Mouse (Mus musculus): Measurements from ENCODE around the gene Thra. TPM values are rescaled to one million over a fixed set of nuclear protein-coding genes. Genes with fewer than 3 reads are reported as not detected.
"Not testable (repeated sequence)": the region's sequence is repeated elsewhere in the genome, so short reads cannot be mapped to it uniquely, and the experiment has no call there.

Gene Thra
- polyA plus RNA-seq, 1 experiment from 2014 or later: 11.6 TPM

- peaks cover 44% of the 10 kb centered on the region for H3K36me3 ChIP-seq
- no peak overlapping the region for H3K4me3 ChIP-seq
- no peak overlapping the region for H3K27ac ChIP-seq
- no peaks in the 10 kb centered on the region for H3K27me3 ChIP-seq (ENCODE audit: low read depth, poor library complexity, severe bottlenecking)
- peaks cover 19% of the 10 kb centered on the region for H3K4me1 ChIP-seq
- WGBS: 94% methylated on average over 15 of the region's 15 CpGs
- DNase-seq (ENCODE audit: low spot score): no peak
- no peaks in the 10 kb centered on the region for H3K9me3 ChIP-seq (replicated peaks)
Observed at GRCm38 (mm10) chr11:98725926-98726506, 14.4 kb upstream of the Thra start.

DNA sequence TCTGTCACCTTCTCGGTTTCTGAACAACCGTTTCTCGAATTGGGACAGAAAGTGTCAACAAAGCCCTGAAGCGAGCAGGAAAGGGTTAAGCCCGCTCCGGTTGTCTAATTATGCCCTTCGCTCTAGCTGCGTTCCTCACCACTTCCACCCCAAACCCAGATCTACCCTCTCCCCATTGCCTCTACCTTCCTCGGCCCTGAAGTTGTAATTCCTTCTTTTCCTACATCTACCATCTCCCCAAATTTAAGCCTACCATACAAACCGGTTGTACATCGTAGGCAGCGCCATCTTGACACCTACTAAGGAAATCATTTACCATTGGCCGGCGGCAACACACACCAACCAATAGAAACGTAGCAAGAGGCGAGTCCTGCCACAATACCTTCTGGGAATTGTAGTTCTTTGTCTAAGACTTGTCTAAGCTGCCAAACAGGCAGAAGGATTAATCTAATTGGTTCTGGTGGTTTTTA lies 11.3 kb upstream of the Thra start, which contains the start of gene Med24:
TSS of gene Med24 (minus strand) at position 317 of the 470 bp plus-strand sequence.
- WGBS: under 1% methylated on average over 16 of the region's 16 CpGs
- Histone ChIP-seq H3K27me3 (ENCODE audit: low read depth, poor library complexity, severe bottlenecking) (no peaks in the 10 kb centered on the region), H3K36me3 (peaks cover 37% of the 10 kb centered on the region), H3K9me3 (replicated peaks) (peaks cover 2% of the 10 kb centered on the region; the same call in 1 of the 2 replicates), H3K4me1 (peaks cover 6% of the 10 kb centered on the region), H3K4me3 (peak within 1 kb of the TSS; percentile 73), H3K27ac (peak within 1 kb of the TSS; percentile 88)
- DNase-seq (ENCODE audit: low spot score): peak; percentile 83

DNA sequence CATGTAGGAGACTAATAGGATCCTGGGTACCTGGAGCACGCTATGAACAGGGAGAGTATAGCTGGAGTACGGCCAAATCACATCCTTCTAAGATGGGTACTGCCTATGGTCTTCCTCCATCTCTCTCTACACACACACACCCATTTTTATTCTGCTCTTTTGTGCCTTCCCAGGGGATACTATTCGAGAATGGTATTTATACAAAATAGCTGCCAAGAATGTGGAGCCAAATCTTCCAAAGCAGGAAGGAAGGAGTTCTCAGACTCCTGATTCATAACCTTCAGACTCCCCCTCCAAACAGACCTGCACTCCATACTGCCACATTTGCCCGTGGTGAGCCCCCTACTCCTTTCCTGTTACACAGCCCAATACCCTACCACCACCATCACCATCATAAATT lies 9.7 kb upstream of the Thra start:
- H3K9me3 ChIP-seq (replicated peaks): peaks cover 4% of the 10 kb centered on the region; the same call in 1 of the 2 replicates
- no peak overlapping the region for H3K27ac ChIP-seq
- no peak overlapping the region for H3K4me3 ChIP-seq
- DNase-seq (ENCODE audit: low spot score): no peak
- H3K36me3 ChIP-seq: peaks cover 22% of the 10 kb centered on the region
- H3K27me3 ChIP-seq (ENCODE audit: low read depth, poor library complexity, severe bottlenecking): no peaks in the 10 kb centered on the region
- WGBS: 70% methylated on average over 4 of the region's 4 CpGs
- peaks cover 6% of the 10 kb centered on the region for H3K4me1 ChIP-seq

GRCm38 (mm10) chr11:98731134-98731533 lies 9.3 kb upstream of the Thra start:
- no peak for DNase-seq (ENCODE audit: low spot score)
- no peaks in the 10 kb centered on the region for H3K27me3 ChIP-seq (ENCODE audit: low read depth, poor library complexity, severe bottlenecking)
- H3K27ac ChIP-seq: no peak overlapping the region
- 68% methylated on average over 5 of the region's 5 CpGs for WGBS
- peaks cover 4% of the 10 kb centered on the region; the same call in 1 of the 2 replicates for H3K9me3 ChIP-seq (replicated peaks)
- H3K4me1 ChIP-seq: peaks cover 6% of the 10 kb centered on the region
- no peak overlapping the region for H3K4me3 ChIP-seq
- H3K36me3 ChIP-seq: peaks cover 18% of the 10 kb centered on the region

- Histone ChIP-seq H3K36me3 (no peaks in the 10 kb centered on the region), H3K27me3 (ENCODE audit: low read depth, poor library complexity, severe bottlenecking) (no peaks in the 10 kb centered on the region), H3K9me3 (replicated peaks) (peaks cover 4% of the 10 kb centered on the region; the same call in 1 of the 2 replicates), H3K4me1 (peaks cover 8% of the 10 kb centered on the region; the same call in 1 of the 2 replicates), H3K4me3 (no peak overlapping the region), H3K27ac (no peak overlapping the region)
- 80% methylated on average over 3 of the region's 3 CpGs for WGBS
- no peak for DNase-seq (ENCODE audit: low spot score)
Observed at GRCm38 (mm10) chr11:98734020-98734419, 6.4 kb upstream of the Thra start.

GRCm38 (mm10) chr11:98735111-98735510 lies 5.3 kb upstream of the Thra start:
- WGBS: 91% methylated on average over 4 of the region's 4 CpGs
- peaks cover 16% of the 10 kb centered on the region for H3K4me1 ChIP-seq

GRCm38 (mm10) chr11:98736176-98736575 lies 4.3 kb upstream of the Thra start:
- Histone ChIP-seq H3K36me3 (no peaks in the 10 kb centered on the region), H3K4me3 (no peak overlapping the region), H3K27me3 (ENCODE audit: low read depth, poor library complexity, severe bottlenecking) (no peaks in the 10 kb centered on the region), H3K4me1 (peaks cover 26% of the 10 kb centered on the region), H3K27ac (no peak overlapping the region), H3K9me3 (replicated peaks) (peaks cover 4% of the 10 kb centered on the region; the same call in 1 of the 2 replicates)
- no peak for DNase-seq (ENCODE audit: low spot score)
- 90% methylated on average over 1 of the region's 1 CpGs for WGBS

More at GRCm38 (mm10) chr11:98735111-98735510, 5.3 kb upstream of the Thra start:
- DNase-seq (ENCODE audit: low spot score): no peak
- H3K36me3 ChIP-seq: no peaks in the 10 kb centered on the region
- H3K9me3 ChIP-seq (replicated peaks): peaks cover 4% of the 10 kb centered on the region; the same call in 1 of the 2 replicates
- no peak overlapping the region for H3K27ac ChIP-seq
- H3K27me3 ChIP-seq (ENCODE audit: low read depth, poor library complexity, severe bottlenecking): no peaks in the 10 kb centered on the region
- H3K4me3 ChIP-seq: no peak overlapping the region

DNA sequence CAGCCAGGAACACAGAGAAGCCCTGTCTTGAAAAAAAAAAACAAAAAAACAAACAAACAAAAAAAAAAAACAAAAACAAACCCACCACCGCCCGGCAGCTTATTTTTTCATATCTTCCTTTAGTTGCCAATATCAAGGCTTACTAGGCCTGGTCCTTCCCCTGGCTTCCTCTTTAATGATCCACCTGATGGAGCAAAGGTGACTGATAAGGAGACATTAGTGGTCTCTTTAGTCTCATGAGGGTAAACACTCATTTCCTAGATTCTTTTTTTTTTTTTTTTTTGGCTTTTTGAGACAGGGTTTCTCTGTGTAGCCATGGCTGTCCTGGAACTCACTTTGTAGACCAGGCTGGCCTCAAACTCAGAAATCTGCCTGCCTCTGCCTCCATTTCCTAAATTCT lies 3.2 kb upstream of the Thra start:
- not testable (repeated sequence) for H3K27ac ChIP-seq; H3K27me3 ChIP-seq (ENCODE audit: low read depth, poor library complexity, severe bottlenecking); H3K4me3 ChIP-seq; DNase-seq (ENCODE audit: low spot score); H3K9me3 ChIP-seq (replicated peaks); H3K36me3 ChIP-seq
- 96% methylated on average over 2 of the region's 2 CpGs for WGBS
- H3K4me1 ChIP-seq: peaks cover 35% of the 10 kb centered on the region

DNA sequence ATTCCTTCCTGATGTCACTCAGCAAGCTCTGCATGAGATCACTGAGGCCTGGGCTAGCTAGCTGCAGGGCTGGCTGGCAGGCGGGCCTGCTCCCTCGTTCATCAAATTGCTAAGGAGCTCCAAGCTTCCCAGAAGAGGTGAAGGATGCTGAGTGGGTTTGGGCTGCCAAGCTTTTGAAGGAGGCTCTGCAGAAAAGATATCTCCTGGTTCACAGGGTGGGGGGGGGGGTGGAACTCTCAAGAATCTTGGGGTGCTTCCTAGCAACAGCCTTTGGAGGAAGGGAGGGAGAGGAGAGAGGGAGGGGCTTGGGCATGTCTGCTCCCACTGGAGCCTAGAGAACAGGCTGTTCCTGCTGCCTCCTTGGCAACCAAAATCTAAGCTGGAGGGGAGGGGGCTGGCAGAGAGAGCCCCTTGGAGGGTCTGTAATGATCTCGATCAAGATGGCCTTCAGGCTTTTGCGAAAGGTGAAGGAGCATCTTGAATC lies 2.0 kb upstream of the Thra start:
- DNase-seq (ENCODE audit: low spot score): no peak
- H3K36me3 ChIP-seq: no peaks in the 10 kb centered on the region
- peaks cover 4% of the 10 kb centered on the region; the same call in 1 of the 2 replicates for H3K9me3 ChIP-seq (replicated peaks)
- peak overlapping the region; percentile 50; the same call in 1 of the 2 replicates for H3K27ac ChIP-seq
- H3K27me3 ChIP-seq (ENCODE audit: low read depth, poor library complexity, severe bottlenecking): no peaks in the 10 kb centered on the region
- WGBS: 43% methylated on average over 4 of the region's 4 CpGs
- peaks cover 48% of the 10 kb centered on the region for H3K4me1 ChIP-seq
- no peak overlapping the region for H3K4me3 ChIP-seq

- WGBS: 75% methylated on average over 9 of the region's 9 CpGs
- Histone ChIP-seq H3K9me3 (replicated peaks) (peaks cover 4% of the 10 kb centered on the region; the same call in 1 of the 2 replicates), H3K4me1 (peaks cover 53% of the 10 kb centered on the region), H3K36me3 (no peaks in the 10 kb centered on the region), H3K27me3 (ENCODE audit: low read depth, poor library complexity, severe bottlenecking) (no peaks in the 10 kb centered on the region), H3K4me3 (no peak overlapping the region), H3K27ac (no peak overlapping the region; the same call in 1 of the 2 replicates)
- no peak for DNase-seq (ENCODE audit: low spot score)
Observed at GRCm38 (mm10) chr11:98738925-98739324, 1.5 kb upstream of the Thra start.

DNA sequence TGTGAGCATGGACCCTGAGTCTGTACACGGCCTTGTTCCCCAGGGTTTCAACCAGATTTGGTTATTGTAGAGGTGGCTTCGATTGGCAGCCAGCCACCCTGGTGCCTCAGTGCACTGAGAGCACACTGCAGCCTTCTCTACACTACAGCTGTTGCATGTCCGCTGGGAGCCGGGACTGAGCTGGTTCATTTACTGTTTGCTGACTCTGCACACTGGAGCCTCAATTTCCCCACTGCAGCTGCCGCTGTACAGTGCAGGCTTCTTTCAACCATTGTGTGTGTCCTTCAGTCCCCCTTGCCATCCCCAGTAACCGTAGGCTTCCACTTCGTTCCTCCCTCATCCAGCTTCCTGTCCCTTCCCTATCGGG lies 429 bp upstream of the Thra start:
- peak overlapping the region; percentile 94 for H3K4me3 ChIP-seq
- H3K9me3 ChIP-seq (replicated peaks): no peaks in the 10 kb centered on the region
- no peak for DNase-seq (ENCODE audit: low spot score)
- H3K4me1 ChIP-seq: peaks cover 63% of the 10 kb centered on the region
- H3K27ac ChIP-seq: peak overlapping the region; percentile 97
- H3K36me3 ChIP-seq: no peaks in the 10 kb centered on the region
- WGBS: 15% methylated on average over 8 of the region's 8 CpGs
- H3K27me3 ChIP-seq (ENCODE audit: low read depth, poor library complexity, severe bottlenecking): no peaks in the 10 kb centered on the region

DNA sequence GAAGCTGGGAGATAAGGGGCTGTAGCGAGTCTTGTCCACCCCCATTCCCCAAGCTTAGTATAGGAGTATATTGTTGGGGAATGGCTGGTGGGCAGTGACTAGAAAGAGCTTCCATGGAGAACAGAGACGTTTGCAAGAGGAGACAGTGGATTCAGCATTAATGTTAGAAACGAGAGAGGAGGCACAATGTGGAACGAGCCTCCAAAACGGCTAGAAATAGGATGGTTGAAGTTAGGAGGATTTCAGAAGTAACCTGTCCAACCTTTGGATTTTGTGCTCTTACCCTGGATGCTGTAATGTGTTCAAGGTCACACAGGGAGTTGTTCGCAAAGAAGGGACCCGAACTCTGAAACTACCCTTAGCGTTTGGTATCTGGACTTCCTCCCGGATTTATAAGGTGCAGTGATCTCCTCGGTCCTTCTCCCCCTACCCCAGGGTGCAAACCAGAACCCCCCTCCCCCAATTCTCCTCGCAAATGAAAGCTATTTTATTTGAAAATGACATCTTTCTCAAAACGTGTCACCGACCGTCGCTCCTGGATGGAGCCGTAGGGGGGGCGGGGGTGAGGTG lies 698 bp downstream of the Thra start:
- peaks cover 75% of the 10 kb centered on the region for H3K4me1 ChIP-seq
- H3K4me3 ChIP-seq: peak overlapping the region; percentile 94
- no peaks in the 10 kb centered on the region for H3K36me3 ChIP-seq
- WGBS: under 1% methylated on average over 17 of the region's 17 CpGs
- H3K27ac ChIP-seq: peak overlapping the region; percentile 97
- no peaks in the 10 kb centered on the region for H3K27me3 ChIP-seq (ENCODE audit: low read depth, poor library complexity, severe bottlenecking)
- no peaks in the 10 kb centered on the region for H3K9me3 ChIP-seq (replicated peaks)
- DNase-seq (ENCODE audit: low spot score): no peak

Data from limb, embryonic 10.5 days (tissue).